Mouse (Mus musculus) erythroblast, embryonic 14.5 days (primary cell): Measurements from ENCODE around the gene Apln. TPM values are rescaled to one million over a fixed set of nuclear protein-coding genes. Genes with fewer than 3 reads are reported as not detected.

Experiments used
- H3K27me3 ChIP-seq: 2 replicates; pipeline ENCODE4 v1.6.1; 2012; ENCODE audit warnings: inconsistent platforms; ENCODE audit not compliant: control insufficient read depth
- H3K36me3 ChIP-seq: 2 replicates; pipeline ENCODE4 v1.6.1; 2012; ENCODE audit warnings: mild to moderate bottlenecking, inconsistent platforms; ENCODE audit not compliant: control insufficient read depth
- H3K4me1 ChIP-seq: 2 replicates; pipeline ENCODE4 v1.6.1; 2012; ENCODE audit warnings: inconsistent platforms; ENCODE audit not compliant: control insufficient read depth
- H3K4me3 ChIP-seq: replicated peaks from 2 replicates; pipeline ENCODE3; 2012; ENCODE audit warnings: moderate library complexity, mild to moderate bottlenecking, inconsistent platforms
- H3K9me3 ChIP-seq: 2 replicates; pipeline ENCODE4 v1.6.1; 2012; ENCODE audit warnings: low read length, inconsistent platforms, mixed read lengths; ENCODE audit not compliant: control insufficient read depth
- GATA1 ChIP-seq: IDR thresholded peaks from 2 replicates; pipeline ENCODE4 v1.6.1; 2012; ENCODE audit warnings: low read length, inconsistent platforms, mixed read lengths
- TAL1 ChIP-seq: IDR thresholded peaks from 3 replicates; pipeline ENCODE4 v1.6.1; 2012; ENCODE audit warnings: low read length, inconsistent platforms, mixed read lengths
- polyA plus RNA-seq: library from polyadenylated mRNA; stranded (reverse); fragments of >175 nt; gene quantifications from 2 replicates; pipeline ENCODE4 v1.2.3, GENCODE M21; 2012

The Apln gene
- polyA plus RNA-seq, 1 experiment, result not detected

DNA sequence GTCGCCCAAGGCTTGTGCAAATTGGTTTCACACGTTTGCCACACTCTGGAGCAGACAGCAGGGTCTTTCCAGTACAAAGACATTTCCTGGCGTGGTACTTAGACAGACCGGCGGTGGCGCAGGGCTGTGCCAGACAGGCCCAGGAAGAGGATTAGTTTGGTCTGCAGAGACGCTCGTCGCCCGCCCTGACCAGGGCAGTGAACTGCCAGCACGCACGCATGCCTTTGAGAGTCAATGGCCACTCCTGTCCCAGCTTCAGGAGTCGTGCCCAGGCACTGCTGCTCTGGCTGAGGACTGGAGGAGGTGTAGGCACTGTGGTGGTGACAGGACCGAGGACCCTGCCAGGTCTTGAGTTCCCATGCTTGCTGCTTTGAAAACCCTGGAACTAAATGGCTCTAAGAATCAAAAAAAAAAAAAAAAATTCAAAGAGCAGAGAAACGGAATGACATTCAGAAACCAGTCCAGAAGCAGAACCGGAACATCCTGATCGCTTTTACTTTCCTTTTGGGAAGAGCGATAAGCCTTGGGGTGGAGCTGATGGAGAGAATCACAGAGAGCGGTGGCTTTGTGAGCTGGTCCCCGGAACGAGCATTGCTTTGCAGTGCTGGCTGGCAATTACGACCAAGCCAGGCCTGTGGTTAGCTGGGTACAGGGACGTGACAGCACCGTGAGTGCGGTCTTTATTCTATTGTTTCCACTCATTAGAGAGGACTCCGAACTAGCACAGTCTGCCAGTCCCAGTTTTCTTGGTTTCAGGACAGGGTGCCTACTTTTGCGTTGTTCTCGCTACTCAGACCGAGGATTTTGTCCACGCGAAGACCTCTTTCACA, 19.7 kb upstream of the Apln start:
- peaks cover 3% of the 10 kb centered on the region for H3K27me3 ChIP-seq
- no peaks in the 10 kb centered on the region for H3K9me3 ChIP-seq
- no peaks in the 10 kb centered on the region for H3K36me3 ChIP-seq
- H3K4me1 ChIP-seq, result no peaks in the 10 kb centered on the region
- no peak overlapping the region for H3K4me3 ChIP-seq
- TF ChIP-seq TAL1 (no peak), GATA1 (no peak)

DNA sequence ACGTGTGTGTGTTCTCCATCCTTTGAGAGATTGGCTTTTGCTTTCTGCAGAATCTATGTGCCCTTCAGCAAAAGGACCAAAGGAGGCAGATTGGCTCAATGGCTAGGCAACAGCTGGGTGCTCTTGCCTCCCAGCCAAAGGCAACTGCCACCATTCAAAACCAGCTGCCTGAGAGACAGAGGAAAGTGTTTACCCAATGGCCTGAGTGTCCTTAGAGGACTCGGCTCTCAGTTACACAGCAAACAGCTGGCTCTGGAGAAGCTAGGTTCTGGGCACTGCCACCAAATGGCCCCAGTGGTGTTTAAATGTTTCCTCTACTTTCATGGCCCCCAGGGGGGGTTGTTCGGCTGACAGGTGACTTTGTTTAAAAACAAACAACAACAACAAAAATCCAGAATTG, 19.1 kb upstream of the Apln start:
- peaks cover 3% of the 10 kb centered on the region for H3K27me3 ChIP-seq
- no peak overlapping the region for H3K4me3 ChIP-seq
- TF ChIP-seq TAL1, result no peak
- no peak for TF ChIP-seq GATA1
- H3K36me3 ChIP-seq, result no peaks in the 10 kb centered on the region
- no peaks in the 10 kb centered on the region for H3K9me3 ChIP-seq
- H3K4me1 ChIP-seq, result no peaks in the 10 kb centered on the region

DNA sequence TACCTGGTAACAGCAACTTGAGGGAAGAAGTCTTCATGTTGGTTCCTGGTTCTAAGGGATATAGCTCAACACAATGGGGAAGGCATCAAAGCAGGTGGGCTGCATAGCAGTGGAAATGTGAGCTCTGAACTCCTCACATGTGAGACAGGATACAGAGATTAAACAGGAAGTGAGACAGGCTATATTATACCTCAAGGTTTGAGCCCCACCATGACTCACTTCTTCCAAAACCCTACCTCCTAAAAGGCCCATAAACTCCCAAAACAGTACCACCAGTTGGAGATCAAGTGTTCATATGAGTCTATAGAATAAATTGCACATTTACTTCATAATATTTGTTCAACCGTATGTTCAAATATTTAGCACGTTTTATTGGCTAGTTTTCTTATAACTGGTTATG, 11.7 kb upstream of the Apln start:
- Histone ChIP-seq H3K4me1 (no peaks in the 10 kb centered on the region), H3K36me3 (no peaks in the 10 kb centered on the region), H3K4me3 (no peak overlapping the region), H3K9me3 (no peaks in the 10 kb centered on the region), H3K27me3 (peaks cover 2% of the 10 kb centered on the region; the same call in 1 of the 2 replicates)
- TF ChIP-seq GATA1, result no peak
- TF ChIP-seq TAL1, result no peak

- Histone ChIP-seq H3K4me1 (no peaks in the 10 kb centered on the region), H3K36me3 (no peaks in the 10 kb centered on the region), H3K27me3 (peaks cover 2% of the 10 kb centered on the region; the same call in 1 of the 2 replicates), H3K9me3 (no peaks in the 10 kb centered on the region), H3K4me3 (no peak overlapping the region)
- TF ChIP-seq TAL1, result no peak
- no peak for TF ChIP-seq GATA1
Measured at GRCm38 (mm10) chrX:48044261-48044660, 9.6 kb upstream of the Apln start.

GRCm38 (mm10) chrX:48042748-48043147, 8.1 kb upstream of the Apln start:
- H3K4me3 ChIP-seq, result no peak overlapping the region
- peaks cover 2% of the 10 kb centered on the region; the same call in 1 of the 2 replicates for H3K27me3 ChIP-seq
- H3K9me3 ChIP-seq, result no peaks in the 10 kb centered on the region
- no peaks in the 10 kb centered on the region for H3K36me3 ChIP-seq
- no peaks in the 10 kb centered on the region for H3K4me1 ChIP-seq
- TF ChIP-seq GATA1, result no peak
- no peak for TF ChIP-seq TAL1

GRCm38 (mm10) chrX:48040379-48040778, 5.7 kb upstream of the Apln start:
- Histone ChIP-seq H3K9me3 (no peaks in the 10 kb centered on the region), H3K27me3 (peaks cover 14% of the 10 kb centered on the region), H3K4me3 (no peak overlapping the region), H3K4me1 (no peaks in the 10 kb centered on the region), H3K36me3 (no peaks in the 10 kb centered on the region)
- TF ChIP-seq TAL1 (no peak), GATA1 (no peak)

DNA sequence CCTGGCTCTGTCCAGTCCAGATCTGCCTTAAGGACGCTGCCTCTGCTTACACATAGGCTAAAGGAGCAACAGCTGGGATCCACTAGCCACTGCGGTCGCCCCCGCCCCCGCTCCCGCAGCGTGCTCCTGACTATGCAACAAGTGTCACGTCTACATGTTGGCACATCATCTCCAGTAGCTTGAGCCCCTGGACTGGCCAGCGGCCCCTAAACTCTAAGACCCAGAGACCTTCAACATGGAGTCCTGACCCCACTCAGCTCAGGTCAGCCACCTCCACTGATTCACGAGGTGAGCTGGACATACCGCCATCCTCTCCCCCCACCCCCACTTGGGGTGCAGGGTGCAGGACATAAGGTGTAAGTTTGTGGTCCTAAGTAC, 898 bp downstream of the Apln start:
- peaks cover 8% of the 10 kb centered on the region for H3K9me3 ChIP-seq
- TF ChIP-seq TAL1 (no peak), GATA1 (no peak)
- H3K4me3 ChIP-seq, result no peak overlapping the region
- peaks cover 50% of the 10 kb centered on the region for H3K27me3 ChIP-seq
- H3K4me1 ChIP-seq, result no peaks in the 10 kb centered on the region
- no peaks in the 10 kb centered on the region for H3K36me3 ChIP-seq

DNA sequence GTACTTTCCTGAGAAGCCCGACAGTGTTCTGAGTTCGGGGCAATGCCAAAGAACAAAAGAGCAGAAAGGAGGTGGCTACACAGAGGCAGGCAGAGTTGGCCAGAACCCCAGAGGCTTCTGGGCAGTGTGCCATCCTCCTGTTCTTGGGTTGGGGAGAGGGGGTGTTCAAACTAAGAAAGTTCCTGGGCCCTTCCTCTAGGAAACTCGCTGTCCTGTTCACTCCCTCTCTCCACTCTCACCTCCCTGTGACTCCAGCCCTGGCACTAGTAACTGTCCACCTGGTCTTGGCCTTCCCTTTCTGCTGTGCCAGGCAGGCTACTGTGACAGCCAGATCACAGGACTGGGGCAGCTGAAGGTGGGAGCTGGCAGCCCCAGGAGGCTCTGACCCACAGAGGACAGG, 1.6 kb downstream of the Apln start:
- no peak for TF ChIP-seq GATA1
- TF ChIP-seq TAL1, result no peak
- peaks cover 8% of the 10 kb centered on the region for H3K9me3 ChIP-seq
- no peak overlapping the region for H3K4me3 ChIP-seq
- H3K27me3 ChIP-seq, result peaks cover 50% of the 10 kb centered on the region
- H3K4me1 ChIP-seq, result no peaks in the 10 kb centered on the region
- no peaks in the 10 kb centered on the region for H3K36me3 ChIP-seq

- Histone ChIP-seq H3K36me3 (no peaks in the 10 kb centered on the region), H3K27me3 (peaks cover 49% of the 10 kb centered on the region), H3K4me3 (no peak overlapping the region), H3K9me3 (peaks cover 8% of the 10 kb centered on the region), H3K4me1 (no peaks in the 10 kb centered on the region; the same call in 1 of the 2 replicates)
- TF ChIP-seq GATA1, result no peak
- no peak for TF ChIP-seq TAL1
Measured at GRCm38 (mm10) chrX:48031866-48032265, 2.8 kb downstream of the Apln start.

GRCm38 (mm10) chrX:48030593-48030992, 4.1 kb downstream of the Apln start:
- H3K9me3 ChIP-seq, result peaks cover 8% of the 10 kb centered on the region
- no peaks in the 10 kb centered on the region; the same call in 1 of the 2 replicates for H3K4me1 ChIP-seq
- H3K36me3 ChIP-seq, result no peaks in the 10 kb centered on the region
- TF ChIP-seq GATA1 (no peak), TAL1 (no peak)
- H3K27me3 ChIP-seq, result peaks cover 40% of the 10 kb centered on the region
- no peak overlapping the region for H3K4me3 ChIP-seq
